9 mouse cellular contexts compared by ENCODE assay signal in genomic region chr1:75477966-75478290, GRCm38 (mm10). TPM values are rescaled to one million over a fixed set of nuclear protein-coding genes. Genes with fewer than 3 reads are reported as not detected.
A peak's percentile ranks its signal among the peaks of the same experiment; 100 is the strongest.
DNase-seq lines count a peak whose midpoint lies in the region; ATAC-seq and TF ChIP-seq lines count a peak whose summit lies in the region.
"Had no signal": no experiment of that assay in that cellular context is flagged by ENCODE, and none has a peak within 500 bp of the region (broad histone marks: within the 10 kb centered on the region; RNA-seq: fewer than 3 reads in every experiment).

No protein-coding gene starts in this region.

- peak overlapping the region; percentile 73 for H3K4me2 ChIP-seq in heart, embryonic 13.5 days
- peak overlapping the region; percentile 82 for H3K4me2 ChIP-seq in forebrain, postnatal 0 days (ENCODE audit: low read depth)
- H3K4me2 ChIP-seq in liver, postnatal 0 days (ENCODE audit: low read depth, low read length), result peak overlapping the region; percentile 96

- in situ Hi-C loops in ES-E14 (cut with MboI; ENCODE audit: low sequenced_read_pairs in 2 of 2, unreplicated experiment in 2 of 2), result no loop called here

- no peak for TF ChIP-seq CTCF in forebrain, postnatal 0 days (IDR thresholded peaks at IDR 0.05; ENCODE audit: low read depth)
- no peak for TF ChIP-seq CTCF in liver, postnatal 0 days (IDR thresholded peaks at IDR 0.05; ENCODE audit: low read depth)

- H3K4me3 ChIP-seq in heart, embryonic 13.5 days, result peak overlapping the region; percentile 69
- peak overlapping the region; percentile 63 to 84; a peak in 3 of 4 replicates for H3K4me3 ChIP-seq in ES-E14 (ENCODE audit: insufficient read depth in 1 of 2, low read depth in 1 of 2, low read length in 2 of 2, poor library complexity in 1 of 2, severe bottlenecking in 1 of 2)
- H3K4me3 ChIP-seq in forebrain, postnatal 0 days (ENCODE audit: low read depth, low read length), result peak overlapping the region; percentile 85
- peak overlapping the region; percentile 66; the same call in 1 of the 2 replicates for H3K4me3 ChIP-seq in liver, postnatal 0 days (ENCODE audit: low read depth, low read length)

- no peak for TF ChIP-seq EP300 in liver, postnatal 0 days (IDR thresholded peaks at IDR 0.05; ENCODE audit: low read depth)

- H3K9me3 ChIP-seq in heart, embryonic 13.5 days, result no peaks in the 10 kb centered on the region
- no peaks in the 10 kb centered on the region for H3K9me3 ChIP-seq in ES-E14 (ENCODE audit: control insufficient read depth, insufficient read depth, low read depth, low read length)
- no peaks in the 10 kb centered on the region for H3K9me3 ChIP-seq in forebrain, postnatal 0 days (ENCODE audit: low read length)
- no peaks in the 10 kb centered on the region for H3K9me3 ChIP-seq in liver, postnatal 0 days (ENCODE audit: low read length)

- intact Hi-C loops in heart, postnatal 25 days (cut with DNase I), result loop anchor here (1.0 to 5.0 kb wide), 2 partner anchors 44 to 81 kb away; partner anchors contain the start of gene Stk11ip

- peaks cover 24% of the 10 kb centered on the region for H3K4me1 ChIP-seq in heart, embryonic 13.5 days
- peaks cover 4 to 8% of the 10 kb centered on the region in 2 experiments; a peak in 2 of 4 replicates for H3K4me1 ChIP-seq in ES-E14 (ENCODE audit: control insufficient read depth in 2 of 2, insufficient read depth in 2 of 2, low read length in 2 of 2, poor library complexity in 1 of 2)
- H3K4me1 ChIP-seq in forebrain, postnatal 0 days (ENCODE audit: insufficient read depth), result peaks cover 26% of the 10 kb centered on the region
- H3K4me1 ChIP-seq in liver, postnatal 0 days (ENCODE audit: insufficient read depth), result peaks cover 22% of the 10 kb centered on the region

- peaks cover 71% of the 10 kb centered on the region for H3K27me3 ChIP-seq in heart, embryonic 13.5 days (replicated peaks)
- H3K27me3 ChIP-seq in forebrain, postnatal 0 days (ENCODE audit: insufficient read depth, low read length), result no peaks in the 10 kb centered on the region
- peaks cover 55% of the 10 kb centered on the region for H3K27me3 ChIP-seq in liver, postnatal 0 days (ENCODE audit: insufficient read depth, low read length)

- H3K27ac ChIP-seq in heart, embryonic 13.5 days (replicated peaks), result peak overlapping the region; percentile 81; the same call in 1 of the 2 replicates
- H3K27ac ChIP-seq in ES-E14 (ENCODE audit: insufficient read depth, low read depth, low read length, poor library complexity, severe bottlenecking), result no peak overlapping the region
- H3K27ac ChIP-seq in forebrain, postnatal 0 days (ENCODE audit: low read depth, low read length), result no peak overlapping the region
- H3K27ac ChIP-seq in liver, postnatal 0 days (ENCODE audit: low read depth), result no peak overlapping the region

- no peak for DNase-seq in heart, postnatal 25 days (ENCODE audit: low spot score)
- no peak for DNase-seq in ES-E14 (ENCODE audit: low read depth, low spot score)
- DNase-seq in forebrain, postnatal 0 days, result peak; percentile 43
- DNase-seq in liver, postnatal 0 days, result no peak
- no peak for DNase-seq in right cerebral cortex, postnatal 10 days (ENCODE audit: low spot score in 2 of 2)
- no peak for DNase-seq in adrenal gland, adult 18-20 months (ENCODE audit: low spot score in 2 of 2)
- no peak for DNase-seq in retina, embryonic 14.5 days (ENCODE audit: low spot score)

- H3K36me3 ChIP-seq in heart, embryonic 13.5 days, result peaks cover 42% of the 10 kb centered on the region
- H3K36me3 ChIP-seq in ES-E14 (ENCODE audit: control insufficient read depth, insufficient read depth, low read length, poor library complexity, severe bottlenecking), result peaks cover 27% of the 10 kb centered on the region
- H3K36me3 ChIP-seq in forebrain, postnatal 0 days (ENCODE audit: insufficient read depth), result peaks cover 49% of the 10 kb centered on the region
- 0 out of 2 replicates have a peak, but pooled peaks cover 6% of the 10 kb centered on the region for H3K36me3 ChIP-seq in liver, postnatal 0 days (replicated peaks; ENCODE audit: insufficient read depth, low read length)

- 39% methylated on average over 3 of the region's 3 CpGs for WGBS in heart, embryonic 13.5 days
- WGBS in forebrain, postnatal 0 days, result 45% methylated on average over 3 of the region's 3 CpGs
- WGBS in liver, postnatal 0 days (ENCODE audit: insufficient replicate concordance), result 41% methylated on average over 3 of the region's 3 CpGs

- H3K9ac ChIP-seq in heart, embryonic 13.5 days, result peak overlapping the region; percentile 81
- no peak overlapping the region for H3K9ac ChIP-seq in ES-E14 (ENCODE audit: insufficient read depth, low read depth, low read length, poor library complexity, severe bottlenecking)
- no peak overlapping the region; the same call in 1 of the 2 replicates for H3K9ac ChIP-seq in forebrain, postnatal 0 days
- no peak overlapping the region for H3K9ac ChIP-seq in liver, postnatal 0 days (replicated peaks)

- ATAC-seq in heart, embryonic 13.5 days (ENCODE audit: extremely low read depth, insufficient number of reproducible peaks, low FRiP score, low TSS enrichment), result no peak
- ATAC-seq in forebrain, postnatal 0 days, result no peak
- ATAC-seq in liver, postnatal 0 days, result no peak

TF ChIP-seq in ES-E14, 5 proteins besides CTCF, POLR2A, EP300 and RAD21:
- TF ChIP-seq CHD2 (IDR thresholded peaks at IDR 0.05; ENCODE audit: low read depth, low read length) (no peak), HCFC1 (IDR thresholded peaks at IDR 0.05; ENCODE audit: borderline replicate concordance, insufficient read depth, low read length) (no peak), ZNF384 (IDR thresholded peaks at IDR 0.05; ENCODE audit: low read depth, low read length) (no peak), MAFK (IDR thresholded peaks at IDR 0.05; ENCODE audit: insufficient read depth, low read depth, low read length) (no peak), ZC3H11A (IDR thresholded peaks at IDR 0.05; ENCODE audit: borderline replicate concordance, low read depth, low read length) (no peak)

RNA-seq across cellular contexts. Expression of gene Chpf, which starts 1.2 kb away (rescaled TPM):
- polyA plus RNA-seq in heart, embryonic 13.5 days (2015; fragmentation: Nextera tagmentation; extraction: Ambion mirVana), result 26.0 and 28.6 TPM in 2 replicates
- total RNA-seq in heart, postnatal 25 days (2021), result 10 to 100 TPM; 26.4 to 28.2 TPM
- 43.5 and 80.3 TPM in 2 replicates for total RNA-seq in ES-E14 (2012; rRNA removed)
- 65.9 and 80.4 TPM in 2 replicates for total RNA-seq in forebrain, postnatal 0 days (2014; rRNA removed)
- polyA plus RNA-seq in forebrain, postnatal 0 days (2015; fragmentation: Nextera tagmentation; extraction: Ambion mirVana), result 55.5 and 56.8 TPM in 2 replicates
- 3.1 and 3.3 TPM in 2 replicates for polyA plus RNA-seq in liver, postnatal 0 days (2015; fragmentation: Nextera tagmentation; extraction: Ambion mirVana)
- total RNA-seq in adrenal gland, adult 18-20 months (2021), result 10 to 100 TPM; 58.9 to 59.1 TPM

RNA-seq across cellular contexts. Expression of gene Tmem198, which starts 1.4 kb away (rescaled TPM):
- polyA plus RNA-seq in heart, embryonic 13.5 days (2015; fragmentation: Nextera tagmentation; extraction: Ambion mirVana), result 0.43 and 0.49 TPM in 2 replicates
- under 1 TPM; 0.42 to 0.61 TPM for total RNA-seq in heart, postnatal 25 days (2021)
- total RNA-seq in ES-E14 (2012; rRNA removed), result 1.6 TPM in 2 replicates
- 54.8 and 58.0 TPM in 2 replicates for total RNA-seq in forebrain, postnatal 0 days (2014; rRNA removed)
- polyA plus RNA-seq in forebrain, postnatal 0 days (2015; fragmentation: Nextera tagmentation; extraction: Ambion mirVana), result 61.2 and 70.8 TPM in 2 replicates
- polyA plus RNA-seq in liver, postnatal 0 days (2015; fragmentation: Nextera tagmentation; extraction: Ambion mirVana), result 0.08 TPM in 1 of 2 replicates, not detected in the other
- 1 to 10 TPM; 3.5 to 6.2 TPM for total RNA-seq in adrenal gland, adult 18-20 months (2021)

RNA-seq across cellular contexts. Expression of gene Asic4, which starts 27.7 kb away (rescaled TPM):
- polyA plus RNA-seq in heart, embryonic 13.5 days (2015; fragmentation: Nextera tagmentation; extraction: Ambion mirVana), result 0.28 and 0.31 TPM in 2 replicates
- total RNA-seq in heart, postnatal 25 days (2021), result not detected
- not detected in 2 replicates for total RNA-seq in ES-E14 (2012; rRNA removed)
- 21.2 and 21.4 TPM in 2 replicates for total RNA-seq in forebrain, postnatal 0 days (2014; rRNA removed)
- polyA plus RNA-seq in forebrain, postnatal 0 days (2015; fragmentation: Nextera tagmentation; extraction: Ambion mirVana), result 6.3 and 7.7 TPM in 2 replicates
- not detected in 2 replicates for polyA plus RNA-seq in liver, postnatal 0 days (2015; fragmentation: Nextera tagmentation; extraction: Ambion mirVana)
- 1 to 10 TPM; 5.1 to 8.1 TPM for total RNA-seq in adrenal gland, adult 18-20 months (2021)
- total RNA-seq: monocyte, adult 5-6 weeks had no signal

RNA-seq across cellular contexts. Expression of gene Obsl1, which starts 28.3 kb away (rescaled TPM):
- 91.0 and 93.0 TPM in 2 replicates for polyA plus RNA-seq in heart, embryonic 13.5 days (2015; fragmentation: Nextera tagmentation; extraction: Ambion mirVana)
- total RNA-seq in heart, postnatal 25 days (2021), result 100 to 1,000 TPM; 147 to 150 TPM
- 45.0 and 52.2 TPM in 2 replicates for total RNA-seq in ES-E14 (2012; rRNA removed)
- total RNA-seq in forebrain, postnatal 0 days (2014; rRNA removed), result 28.4 and 43.7 TPM in 2 replicates
- 18.7 and 22.9 TPM in 2 replicates for polyA plus RNA-seq in forebrain, postnatal 0 days (2015; fragmentation: Nextera tagmentation; extraction: Ambion mirVana)
- 3.4 and 4.5 TPM in 2 replicates for polyA plus RNA-seq in liver, postnatal 0 days (2015; fragmentation: Nextera tagmentation; extraction: Ambion mirVana)
- total RNA-seq in adrenal gland, adult 18-20 months (2021), result 10 to 100 TPM; 48.9 to 54.4 TPM
- total RNA-seq: monocyte, adult 5-6 weeks had no signal

RNA-seq across cellular contexts. Expression of gene Inha, which starts 28.9 kb away (rescaled TPM):
- 5.5 and 6.0 TPM in 2 replicates for polyA plus RNA-seq in heart, embryonic 13.5 days (2015; fragmentation: Nextera tagmentation; extraction: Ambion mirVana)
- total RNA-seq in heart, postnatal 25 days (2021), result 1 to 10 TPM; 4.8 to 5.0 TPM
- total RNA-seq in ES-E14 (2012; rRNA removed), result 0.80 and 1.6 TPM in 2 replicates
- 24.5 and 26.6 TPM in 2 replicates for total RNA-seq in forebrain, postnatal 0 days (2014; rRNA removed)
- 19.6 and 24.8 TPM in 2 replicates for polyA plus RNA-seq in forebrain, postnatal 0 days (2015; fragmentation: Nextera tagmentation; extraction: Ambion mirVana)
- polyA plus RNA-seq in liver, postnatal 0 days (2015; fragmentation: Nextera tagmentation; extraction: Ambion mirVana), result 0.33 and 0.36 TPM in 2 replicates
- total RNA-seq in adrenal gland, adult 18-20 months (2021), result 10 to 100 TPM; 18.2 to 29.6 TPM
- total RNA-seq: monocyte, adult 5-6 weeks had no signal
